Mouse (Mus musculus): ENCODE results near the gene Scnn1b. TPM values are rescaled to one million over a fixed set of nuclear protein-coding genes. Genes with fewer than 3 reads are reported as not detected.

Gene Scnn1b
- polyA plus RNA-seq, 1 experiment from 2014 or later: 0.03 TPM

- ChIA-PET CTCF (interaction anchor here (1.0 kb wide), 1 partner anchor 9 kb away, joined by 3 read pairs; no protein-coding TSS in a partner anchor), POLR2A (interaction anchor here (0.6 to 0.7 kb wide), 3 partner anchors 42 to 126 kb away, joined by 3 to 5 read pairs (median 3); no protein-coding TSS in a partner anchor)
- no peaks in the 10 kb centered on the region for H3K27me3 ChIP-seq
- no peak for TF ChIP-seq CTCF (IDR thresholded peaks at IDR 0.05)
- ATAC-seq (no peak), DNase-seq (ENCODE audit: low read depth, low spot score) (no peak)
- in situ Hi-C loops (cut with MboI; ENCODE audit: low pct_unique_long_range_greater_than_20kb): no loop called here
Observed at GRCm38 (mm10) chr7:121871631-121872030, 6.8 kb downstream of the Scnn1b start.

DNA sequence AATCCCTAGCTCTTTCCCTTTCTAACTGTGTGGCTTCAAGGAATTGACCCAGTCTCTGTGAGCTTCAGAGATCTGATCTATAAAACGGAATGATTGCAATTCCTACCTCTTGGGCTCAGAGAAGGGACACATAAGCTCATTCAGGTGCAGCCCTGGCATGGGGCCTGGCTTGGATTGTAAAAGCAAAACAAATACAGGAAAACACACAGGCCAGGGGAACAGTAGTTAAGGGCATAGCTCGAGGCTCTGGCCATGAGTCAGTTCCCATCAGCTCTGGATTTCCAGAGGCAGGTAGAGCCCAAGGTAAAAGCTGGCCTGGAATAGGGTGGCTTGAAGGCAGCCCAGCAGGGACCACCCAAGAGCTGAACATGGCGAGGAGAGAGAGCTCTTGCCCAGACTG lies 9.2 kb downstream of the Scnn1b start:
- in situ Hi-C loops (cut with MboI; ENCODE audit: low pct_unique_long_range_greater_than_20kb): no loop called here
- H3K27me3 ChIP-seq: no peaks in the 10 kb centered on the region
- DNase-seq (ENCODE audit: low read depth, low spot score) (no peak), ATAC-seq (peak; percentile 27)
- TF ChIP-seq CTCF (IDR thresholded peaks at IDR 0.05): no peak
- ChIA-PET CTCF (interaction anchor here (1.0 kb wide), 1 partner anchor 141 kb away, joined by 3 read pairs; no protein-coding TSS in a partner anchor), POLR2A (interaction anchor here (0.6 kb wide), 1 partner anchor 10 kb away, joined by 3 read pairs; no protein-coding TSS in a partner anchor)

DNA sequence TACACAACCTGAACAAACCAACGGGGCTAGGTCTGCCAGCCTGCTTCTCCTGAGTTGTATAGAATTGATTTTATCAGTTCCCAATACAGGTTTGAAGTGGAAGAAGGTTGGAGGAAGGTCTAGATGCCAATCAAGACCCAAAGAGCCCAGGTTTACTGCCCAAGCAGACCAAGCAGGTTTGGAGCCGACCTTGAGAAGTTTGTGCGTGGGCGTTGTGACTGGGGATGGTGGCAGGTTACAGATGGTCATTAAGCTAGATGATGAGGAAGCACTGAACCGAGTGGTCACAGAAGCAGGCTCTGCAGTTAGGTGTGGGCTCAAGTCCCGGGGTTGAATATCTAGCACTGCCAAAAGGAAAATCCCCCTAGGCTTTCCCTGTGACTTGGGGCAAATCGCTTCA lies 9.9 kb downstream of the Scnn1b start:
- in situ Hi-C loops (cut with MboI; ENCODE audit: low pct_unique_long_range_greater_than_20kb): no loop called here
- ChIA-PET CTCF (interaction anchor here (1.0 to 1.2 kb wide), 2 partner anchors 11 to 141 kb away, joined by 3 read pairs; no protein-coding TSS in a partner anchor), POLR2A (no interaction called here)
- H3K27me3 ChIP-seq: no peaks in the 10 kb centered on the region
- ATAC-seq (no peak), DNase-seq (ENCODE audit: low read depth, low spot score) (no peak)
- no peak for TF ChIP-seq CTCF (IDR thresholded peaks at IDR 0.05)

DNA sequence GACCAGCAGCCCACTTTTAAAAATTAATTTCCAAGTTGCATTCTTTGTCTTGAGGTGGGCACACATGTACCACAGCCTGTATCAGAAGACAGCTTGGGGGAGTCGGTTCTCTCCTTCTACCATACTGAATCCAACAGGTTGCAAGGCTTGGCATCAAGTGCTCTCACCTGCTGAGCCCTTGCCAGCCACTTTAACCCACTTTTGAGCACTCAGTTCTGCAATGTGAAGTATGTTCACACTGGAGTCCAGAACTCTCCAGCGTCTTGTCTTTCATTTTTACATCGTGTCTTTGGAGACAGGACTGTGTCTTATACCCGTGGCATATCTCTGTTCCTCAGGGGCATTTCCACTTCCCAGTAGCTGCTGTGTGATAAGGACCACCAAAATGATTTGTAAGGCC lies 15.4 kb downstream of the Scnn1b start:
- in situ Hi-C loops (cut with MboI; ENCODE audit: low pct_unique_long_range_greater_than_20kb): no loop called here
- H3K27me3 ChIP-seq: no peaks in the 10 kb centered on the region
- CTCF ChIA-PET: no interaction called here
- TF ChIP-seq CTCF (IDR thresholded peaks at IDR 0.05): no peak
- POLR2A ChIA-PET: no interaction called here
- no peak for DNase-seq (ENCODE audit: low read depth, low spot score)
- no peak for ATAC-seq

- in situ Hi-C loops (cut with MboI; ENCODE audit: low pct_unique_long_range_greater_than_20kb): no loop called here
- ChIA-PET POLR2A (interaction anchor here (1.1 kb wide), 1 partner anchor 15 kb away, joined by 3 read pairs; no protein-coding TSS in a partner anchor), CTCF (no interaction called here)
- no peak for TF ChIP-seq CTCF (IDR thresholded peaks at IDR 0.05)
- DNase-seq (ENCODE audit: low read depth, low spot score): no peak
- no peaks in the 10 kb centered on the region for H3K27me3 ChIP-seq
- no peak for ATAC-seq
Observed at GRCm38 (mm10) chr7:121890636-121891360, 26.0 kb downstream of the Scnn1b start.

- in situ Hi-C loops (cut with MboI; ENCODE audit: low pct_unique_long_range_greater_than_20kb): no loop called here
- ATAC-seq: no peak
- DNase-seq (ENCODE audit: low read depth, low spot score): no peak
- ChIA-PET POLR2A (no interaction called here), CTCF (interaction anchor here (0.7 to 1.6 kb wide), 4 partner anchors 17 to 163 kb away, joined by 3 read pairs; no protein-coding TSS in a partner anchor)
- H3K27me3 ChIP-seq: no peaks in the 10 kb centered on the region
- TF ChIP-seq CTCF (IDR thresholded peaks at IDR 0.05): no peak
Observed at GRCm38 (mm10) chr7:121896689-121897088, 31.9 kb downstream of the Scnn1b start.

GRCm38 (mm10) chr7:121899311-121899710 lies 34.5 kb downstream of the Scnn1b start:
- H3K27me3 ChIP-seq: no peaks in the 10 kb centered on the region
- peak; percentile 76 for TF ChIP-seq CTCF (IDR thresholded peaks at IDR 0.05)
- ChIA-PET POLR2A (interaction anchor here (0.8 kb wide), 1 partner anchor 38 kb away, joined by 3 read pairs; no protein-coding TSS in a partner anchor), CTCF (interaction anchor here (0.7 to 1.9 kb wide), 4 partner anchors 12 to 165 kb away, joined by 3 to 11 read pairs (median 4); partner anchors contain the start of gene Scnn1g)
- no peak for ATAC-seq
- in situ Hi-C loops (cut with MboI; ENCODE audit: low pct_unique_long_range_greater_than_20kb): no loop called here
- no peak for DNase-seq (ENCODE audit: low read depth, low spot score)

- no peak for TF ChIP-seq CTCF (IDR thresholded peaks at IDR 0.05)
- no peaks in the 10 kb centered on the region for H3K27me3 ChIP-seq
- ChIA-PET CTCF (interaction anchor here (0.7 to 1.9 kb wide), 4 partner anchors 13 to 166 kb away, joined by 3 to 11 read pairs (median 4); partner anchors contain the start of gene Scnn1g), POLR2A (interaction anchor here (0.8 kb wide), 1 partner anchor 37 kb away, joined by 3 read pairs; no protein-coding TSS in a partner anchor)
- DNase-seq (ENCODE audit: low read depth, low spot score): no peak
- no peak for ATAC-seq
- in situ Hi-C loops (cut with MboI; ENCODE audit: low pct_unique_long_range_greater_than_20kb): no loop called here
Observed at GRCm38 (mm10) chr7:121899940-121900339, 35.1 kb downstream of the Scnn1b start.

DNA sequence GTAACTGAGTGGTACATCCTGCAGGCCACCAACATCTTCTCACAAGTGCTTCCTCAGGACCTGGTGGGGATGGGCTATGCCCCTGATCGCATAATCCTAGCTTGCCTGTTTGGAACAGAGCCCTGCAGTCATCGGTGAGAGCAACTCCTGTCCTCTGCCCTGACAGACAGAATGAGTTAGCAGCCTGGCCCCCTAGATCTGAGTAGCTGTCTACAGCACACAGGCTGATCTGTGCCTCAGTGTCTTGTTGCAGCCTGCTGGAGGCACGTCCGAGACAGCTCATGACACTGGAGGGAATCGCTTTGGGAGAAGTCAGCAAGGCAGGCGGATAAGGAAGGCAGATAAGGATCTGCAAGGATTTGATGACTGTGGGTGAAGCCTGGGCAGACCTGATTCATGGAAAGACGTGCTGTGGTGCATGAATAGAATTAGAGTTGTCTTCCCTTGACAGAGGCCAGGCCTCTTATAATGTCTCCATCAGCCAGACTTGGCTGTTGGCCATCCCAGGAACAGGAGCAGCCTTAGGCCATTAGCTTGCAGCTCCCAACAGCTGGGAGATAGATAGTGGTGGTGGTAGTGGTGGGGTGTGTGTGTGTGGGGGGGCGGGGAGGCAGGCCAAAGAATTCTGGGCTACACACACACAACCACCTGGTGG lies 38.0 kb downstream of the Scnn1b start:
- TF ChIP-seq CTCF (IDR thresholded peaks at IDR 0.05): no peak
- ChIA-PET CTCF (no interaction called here), POLR2A (no interaction called here)
- no peaks in the 10 kb centered on the region for H3K27me3 ChIP-seq
- peak; percentile 37 for ATAC-seq
- peak; percentile 35 for DNase-seq (ENCODE audit: low read depth, low spot score)
- in situ Hi-C loops (cut with MboI; ENCODE audit: low pct_unique_long_range_greater_than_20kb): no loop called here

DNA sequence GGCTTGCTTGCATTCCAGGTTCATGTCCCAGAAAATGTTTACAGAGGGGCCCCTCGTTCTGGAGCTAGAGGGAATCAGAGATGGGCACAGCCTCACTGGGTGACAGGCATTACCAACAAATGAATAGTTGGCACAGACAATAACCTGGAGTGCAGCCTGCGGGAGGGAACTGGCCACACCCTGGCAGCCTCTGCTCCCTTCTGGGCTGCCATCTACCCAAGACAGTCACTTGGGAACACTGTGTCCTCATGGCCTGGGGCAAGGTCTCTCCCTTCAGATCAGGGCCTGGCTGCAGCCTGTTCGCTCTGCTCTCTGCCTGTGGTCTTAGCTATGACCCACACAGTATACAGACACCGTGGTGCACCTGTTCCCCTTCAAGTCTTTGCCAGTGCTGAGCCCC lies 42.0 kb downstream of the Scnn1b start:
- DNase-seq (ENCODE audit: low read depth, low spot score): no peak
- no peak for TF ChIP-seq CTCF (IDR thresholded peaks at IDR 0.05)
- CTCF ChIA-PET: interaction anchor here (1.0 kb wide), 1 partner anchor 22 kb away, joined by 3 read pairs; no protein-coding TSS in a partner anchor
- no peak for ATAC-seq
- no peaks in the 10 kb centered on the region for H3K27me3 ChIP-seq
- in situ Hi-C loops (cut with MboI; ENCODE audit: low pct_unique_long_range_greater_than_20kb): no loop called here
- POLR2A ChIA-PET: no interaction called here

DNA sequence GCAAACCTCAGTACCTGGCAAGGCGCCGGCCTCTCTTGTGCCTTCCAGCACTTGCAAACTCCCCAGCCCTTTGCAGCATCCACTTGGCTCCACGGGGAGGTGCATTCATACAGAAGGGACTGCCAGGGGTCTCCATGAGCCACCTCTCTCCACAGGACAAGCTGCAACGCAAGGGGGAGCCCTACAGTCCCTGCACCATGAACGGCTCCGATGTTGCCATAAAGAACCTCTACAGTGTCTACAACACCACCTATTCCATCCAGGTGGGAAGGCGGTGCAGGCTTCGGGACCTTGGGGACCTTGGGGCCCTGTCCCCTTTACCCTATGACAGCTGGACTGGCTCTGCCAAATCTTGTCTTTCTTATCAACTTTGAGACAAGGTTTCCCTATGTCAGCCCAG lies 47.4 kb downstream of the Scnn1b start:
- in situ Hi-C loops (cut with MboI; ENCODE audit: low pct_unique_long_range_greater_than_20kb): no loop called here
- ATAC-seq (no peak), DNase-seq (ENCODE audit: low read depth, low spot score) (no peak)
- CTCF ChIA-PET: no interaction called here
- POLR2A ChIA-PET: no interaction called here
- TF ChIP-seq CTCF (IDR thresholded peaks at IDR 0.05): no peak
- no peaks in the 10 kb centered on the region for H3K27me3 ChIP-seq

All from Patski (cell line).